Mouse (Mus musculus) CH12.LX (cell line): ENCODE measurements around the gene Pradc1. TPM values are rescaled to one million over a fixed set of nuclear protein-coding genes. Genes with fewer than 3 reads are reported as not detected.

Experiments
- DNase-seq: peaks from one replicate; pipeline ENCODE4 v3.0.0-alpha.2; 2013; ENCODE audit errors: extremely low read depth
- H3K27ac ChIP-seq: 2 replicates; pipeline ENCODE4 v1.5.1; 2012; ENCODE audit warnings: low read depth, mild to moderate bottlenecking, control low read depth, moderate library complexity; ENCODE audit not compliant: insufficient read depth
- H3K27me3 ChIP-seq: replicated peaks from 2 replicates; pipeline ENCODE3; 2012; ENCODE audit warnings: inconsistent platforms
- H3K36me3 ChIP-seq, 2 experiments: replicated peaks in 1 of 2; 2 replicates each; pipeline versions ENCODE3 to v1.6.1; 2012; ENCODE audit warnings: inconsistent platforms in 1 of 2, low read length in 1 of 2, mild to moderate bottlenecking in 1 of 2, mixed read lengths in 1 of 2, moderate library complexity in 1 of 2; ENCODE audit not compliant: control insufficient read depth in 1 of 2, insufficient read depth in 1 of 2
- H3K4me1 ChIP-seq, 2 experiments: 2 replicates each; pipeline ENCODE4 v1.6.1; 2012; ENCODE audit warnings: inconsistent platforms in 1 of 2, moderate library complexity in 1 of 2; ENCODE audit not compliant: insufficient read depth in 2 of 2, control insufficient read depth in 1 of 2
- H3K4me2 ChIP-seq: 2 replicates; pipeline ENCODE4 v1.6.1; 2012; ENCODE audit warnings: low read depth, mild to moderate bottlenecking, control low read depth; ENCODE audit not compliant: poor library complexity, insufficient read depth, severe bottlenecking
- H3K4me3 ChIP-seq, 3 experiments: fragments of 150-350 bp in 1 of 3; sonication (generic) in 1 of 3; replicated peaks in 1 of 3; 2 replicates each; pipeline versions ENCODE3 to v1.5.1; 2011 to 2012; ENCODE audit warnings: low read depth in 2 of 3, low read length in 2 of 3, mild to moderate bottlenecking in 2 of 3, moderate library complexity in 2 of 3, control low read depth in 1 of 3, improper control_type of control experiment in 1 of 3, inconsistent platforms in 1 of 3, mixed read lengths in 1 of 3; ENCODE audit not compliant: poor library complexity in 1 of 3
- H3K79me2 ChIP-seq: replicated peaks from 2 replicates; pipeline ENCODE4 v1.6.1; 2012; ENCODE audit warnings: mild to moderate bottlenecking, moderate library complexity; ENCODE audit not compliant: control insufficient read depth, poor library complexity, insufficient read depth, severe bottlenecking; ENCODE audit errors: extremely low read depth
- H3K9ac ChIP-seq: 2 replicates; pipeline ENCODE4 v1.6.1; 2012; ENCODE audit warnings: low read depth, mild to moderate bottlenecking, control low read depth, moderate library complexity; ENCODE audit not compliant: insufficient read depth
- H3K9me3 ChIP-seq: replicated peaks from 2 replicates; pipeline ENCODE3; 2012; ENCODE audit warnings: low read length, inconsistent platforms, mixed read lengths
- CHD1 ChIP-seq: IDR thresholded peaks from 2 replicates; pipeline ENCODE4 v1.6.1; 2012; ENCODE audit warnings: low read depth, low read length, improper control_type of control experiment, inconsistent platforms
- CTCF ChIP-seq, 2 experiments: IDR thresholded peaks in 1 of 2; conservative IDR thresholded peaks in 1 of 2; 2 replicates each; pipeline ENCODE4 v1.5.1; 2011 to 2012; ENCODE audit warnings: low read depth in 2 of 2, low read length in 2 of 2, improper control_type of control experiment in 1 of 2, inconsistent platforms in 1 of 2, mild to moderate bottlenecking in 1 of 2, moderate library complexity in 1 of 2
- EP300 ChIP-seq: IDR thresholded peaks from 2 replicates; pipeline ENCODE4 v1.6.1; 2011; ENCODE audit warnings: low read length, improper control_type of control experiment
- ETS1 ChIP-seq: conservative IDR thresholded peaks from 2 replicates; pipeline ENCODE4 v1.6.1; 2012; ENCODE audit warnings: low read depth, mild to moderate bottlenecking, inconsistent platforms, low read length, improper control_type of control experiment, moderate library complexity
- GABPA ChIP-seq: IDR thresholded peaks from 2 replicates; pipeline ENCODE4 v1.6.1; 2012; ENCODE audit warnings: low read depth, low read length, improper control_type of control experiment, inconsistent platforms; ENCODE audit not compliant: insufficient replicate concordance
- IRF4 ChIP-seq: IDR thresholded peaks from 2 replicates; pipeline ENCODE4 v1.6.1; 2014; ENCODE audit warnings: low read depth, mild to moderate bottlenecking, inconsistent platforms, low read length, improper control_type of control experiment
- JUN ChIP-seq: IDR thresholded peaks from 2 replicates; pipeline ENCODE4 v1.6.1; 2011; ENCODE audit warnings: low read depth, mild to moderate bottlenecking, low read length, improper control_type of control experiment, moderate library complexity; ENCODE audit not compliant: insufficient read depth
- KAT2A ChIP-seq: IDR thresholded peaks from 2 replicates; pipeline ENCODE4 v1.6.1; 2012; ENCODE audit warnings: low read length, improper control_type of control experiment, inconsistent platforms; ENCODE audit not compliant: insufficient replicate concordance
- MAFK ChIP-seq: IDR thresholded peaks from 2 replicates; pipeline ENCODE4 v1.6.1; 2011; ENCODE audit warnings: low read length, improper control_type of control experiment; ENCODE audit not compliant: insufficient replicate concordance
- MAX ChIP-seq: IDR thresholded peaks from 2 replicates; pipeline ENCODE4 v1.6.1; 2011; ENCODE audit warnings: low read length, improper control_type of control experiment
- NELFE ChIP-seq: IDR thresholded peaks from 2 replicates; pipeline ENCODE4 v1.6.1; 2011; ENCODE audit warnings: low read depth, low read length, improper control_type of control experiment
- RAD21 ChIP-seq: IDR thresholded peaks from 2 replicates; pipeline ENCODE4 v1.6.1; 2011; ENCODE audit warnings: low read depth, mild to moderate bottlenecking, low read length, improper control_type of control experiment, moderate library complexity
- SMC3 ChIP-seq: IDR thresholded peaks from 2 replicates; pipeline ENCODE4 v1.6.1; 2011; ENCODE audit warnings: low read depth, low read length, improper control_type of control experiment
- UBTF ChIP-seq: IDR thresholded peaks from 2 replicates; pipeline ENCODE4 v1.6.1; 2012; ENCODE audit warnings: low read depth, mild to moderate bottlenecking, inconsistent platforms, low read length, improper control_type of control experiment, moderate library complexity
- USF1 ChIP-seq: IDR thresholded peaks from 2 replicates; pipeline ENCODE4 v1.6.1; 2014; ENCODE audit warnings: low read depth, mild to moderate bottlenecking, inconsistent platforms, low read length, improper control_type of control experiment
- USF2 ChIP-seq: conservative IDR thresholded peaks from 2 replicates; pipeline ENCODE4 v1.6.1; 2011; ENCODE audit warnings: low read depth, low read length, improper control_type of control experiment
- ZC3H11A ChIP-seq: IDR thresholded peaks from 2 replicates; pipeline ENCODE4 v1.6.1; 2012; ENCODE audit warnings: low read depth, mild to moderate bottlenecking, inconsistent platforms, low read length, improper control_type of control experiment
- ZMIZ1 ChIP-seq: IDR thresholded peaks from 2 replicates; pipeline ENCODE4 v1.6.1; 2012; ENCODE audit warnings: low read depth, mild to moderate bottlenecking, inconsistent platforms, low read length, improper control_type of control experiment
- dilution Hi-C: fragments of 300-500 bp; cut with MboI; formaldehyde crosslinking; loops from 2 replicates; pipeline ENCODE4 v1.14.3; 2020; ENCODE audit warnings: low sequenced_read_pairs; ENCODE audit not compliant: extremely low pct_unique_long_range_greater_than_20kb, extremely low pct_ligation_motif_present
- in situ Hi-C: fragments of 300-500 bp; cut with MboI; formaldehyde crosslinking; loops from 3 replicates; pipeline ENCODE4 v1.14.3; 2019; ENCODE audit warnings: low sequenced_read_pairs, low pct_ligation_motif_present, low pct_unique_long_range_greater_than_20kb, mixed read lengths
- polyA plus RNA-seq: library from polyadenylated mRNA; unstranded; fragments of >175 nt; gene quantifications from 2 replicates; pipeline ENCODE4 v1.2.1, GENCODE M21; 2012; ENCODE audit warnings: low read depth; ENCODE audit not compliant: insufficient read length
- total RNA-seq, 2 experiments: library from RNA; depleted of rRNA; stranded (reverse); fragments of 300-350 nt in 1 of 2; fragments of >200 nt in 1 of 2; gene quantifications; 2 replicates each; pipeline ENCODE4 v1.2.3; 2012 to 2014

The Pradc1 gene
- total and polyA plus RNA-seq, 3 experiments = 11.0 to 18.8 (median 16.3) TPM

GRCm38 (mm10) chr6:85445286-85445685 lies 6.5 kb downstream of the Pradc1 start:
- peaks cover 0 to 2% of the 10 kb centered on the region in 2 experiments; a peak in 1 of 4 replicates for H3K4me1 ChIP-seq
- no peak for DNase-seq
- no peaks in the 10 kb centered on the region for H3K27me3 ChIP-seq
- dilution Hi-C loops = no loop called here
- no peak overlapping the region for H3K27ac ChIP-seq
- no peak overlapping the region for H3K9ac ChIP-seq
- TF ChIP-seq MAX = no peak
- no peak for TF ChIP-seq SMC3
- no peak for TF ChIP-seq MAFK
- TF ChIP-seq RAD21 = no peak
- TF ChIP-seq GABPA = no peak
- TF ChIP-seq UBTF = no peak
- no peaks in the 10 kb centered on the region for H3K9me3 ChIP-seq
- peaks cover 57 to 85% of the 10 kb centered on the region in 2 experiments for H3K36me3 ChIP-seq
- no peak overlapping the region for H3K4me3 ChIP-seq
- no peaks in the 10 kb centered on the region for H3K79me2 ChIP-seq
- in situ Hi-C loops = no loop called here
- no peak overlapping the region for H3K4me2 ChIP-seq

GRCm38 (mm10) chr6:85444266-85444965 lies 7.4 kb downstream of the Pradc1 start:
- Histone ChIP-seq H3K79me2 (no peaks in the 10 kb centered on the region), H3K9ac (no peak overlapping the region), H3K4me3 (no peak overlapping the region), H3K4me1 (no peaks in the 10 kb centered on the region), H3K4me2 (no peak overlapping the region), H3K36me3 (peaks cover 65 to 94% of the 10 kb centered on the region in 2 experiments), H3K9me3 (no peaks in the 10 kb centered on the region), H3K27ac (no peak overlapping the region), H3K27me3 (no peaks in the 10 kb centered on the region)
- in situ Hi-C loops = no loop called here
- no peak for DNase-seq
- dilution Hi-C loops = no loop called here
- TF ChIP-seq CHD1 = no peak
- no peak for TF ChIP-seq USF1
- no peak for TF ChIP-seq UBTF
- TF ChIP-seq KAT2A = no peak
- TF ChIP-seq ZC3H11A = no peak
- no peak for TF ChIP-seq IRF4
- no peak for TF ChIP-seq MAFK
- TF ChIP-seq ETS1 = no peak
- no peak for TF ChIP-seq NELFE
- TF ChIP-seq CTCF (conservative IDR thresholded peaks at IDR 0.05 in 1 of 2, IDR thresholded peaks at IDR 0.05 in 1 of 2; ENCODE audit: low read depth in 2 of 2, low read length in 2 of 2) = no peak
- TF ChIP-seq JUN = no peak
- no peak for TF ChIP-seq USF2
- no peak for TF ChIP-seq ZMIZ1
- no peak for TF ChIP-seq EP300
